Mouse (Mus musculus) limb, embryonic 14.5 days (tissue): ENCODE measurements around the gene Colgalt1. TPM values are rescaled to one million over a fixed set of nuclear protein-coding genes. Genes with fewer than 3 reads are reported as not detected.

ENCODE experiments used
- ATAC-seq: fragments of 200-750 bp; cut with Nextera tagmentation; 2 replicates; pipeline ENCODE4 v1.8.0; 2017; ENCODE audit warnings: low read depth, moderate number of reproducible peaks, moderate TSS enrichment; ENCODE audit not compliant: low FRiP score
- DNase-seq: peaks from one replicate; pipeline ENCODE4 v3.0.0-alpha.2; 2015; ENCODE audit warnings: low spot score
- H3K27ac ChIP-seq: fragments of 300-500 bp; sonication (generic); replicated peaks from 2 replicates; pipeline ENCODE4 v1.5.1; 2014; ENCODE audit warnings: low read depth, mild to moderate bottlenecking, low read length, moderate library complexity, mixed read lengths
- H3K27me3 ChIP-seq: fragments of 300-500 bp; sonication (generic); 2 replicates; pipeline ENCODE4 v1.6.1; 2014; ENCODE audit warnings: low read length, mixed read lengths; ENCODE audit not compliant: control insufficient read depth, insufficient read depth
- H3K36me3 ChIP-seq: fragments of 300-500 bp; sonication (generic); 2 replicates; pipeline ENCODE4 v1.6.1; 2014; ENCODE audit warnings: mild to moderate bottlenecking, low read length, moderate library complexity, mixed read lengths; ENCODE audit not compliant: control insufficient read depth, insufficient read depth
- H3K4me1 ChIP-seq: fragments of 300-500 bp; sonication (generic); 2 replicates; pipeline ENCODE4 v1.6.1; 2014; ENCODE audit warnings: antibody characterized with exemption, low read length, mixed read lengths; ENCODE audit not compliant: control insufficient read depth, insufficient read depth
- H3K4me2 ChIP-seq: fragments of 300-500 bp; sonication (generic); replicated peaks from 2 replicates; pipeline ENCODE4 v1.6.1; 2014; ENCODE audit warnings: low read depth, mild to moderate bottlenecking, low read length, moderate library complexity; ENCODE audit not compliant: severe bottlenecking
- H3K4me3 ChIP-seq: fragments of 300-500 bp; sonication (generic); replicated peaks from 2 replicates; pipeline ENCODE4 v1.5.1; 2014; ENCODE audit warnings: low read length
- H3K9ac ChIP-seq: fragments of 300-500 bp; sonication (generic); 2 replicates; pipeline ENCODE4 v1.6.1; 2014; ENCODE audit warnings: mild to moderate bottlenecking, low read depth, low read length, moderate library complexity; ENCODE audit not compliant: severe bottlenecking
- H3K9me3 ChIP-seq: fragments of 300-500 bp; sonication (generic); 2 replicates; pipeline ENCODE4 v1.6.1; 2016; ENCODE audit warnings: low read length; ENCODE audit not compliant: control insufficient read depth
- POLR2A ChIP-seq: fragments of 200-500 bp; IDR thresholded peaks from 2 replicates; pipeline ENCODE4 v1.8.0; 2012; ENCODE audit warnings: inconsistent platforms, mild to moderate bottlenecking, moderate library complexity, borderline replicate concordance; ENCODE audit not compliant: insufficient read depth, insufficient read length; ENCODE audit errors: extremely low read depth
- WGBS: fragments of 180-500 bp; shearing (Covaris S2); extraction: QIAGEN DNeasy Blood & Tissue Kit; methylation state at CpG from one replicate; pipeline ENCODE4 v1.1.7; 2014; 5-methylcytosine and 5-hydroxymethylcytosine counted together
- polyA plus RNA-seq, 2 experiments: library from polyadenylated mRNA; depleted of rRNA in 1 of 2; stranded (reverse) in 1 of 2; unstranded in 1 of 2; fragments of >200 nt; fragmentation: Nextera tagmentation in 1 of 2; extraction: Ambion mirVana in 1 of 2; gene quantifications; 2 replicates each; pipeline versions ENCODE4 v1.2.1 to v1.2.3; 2012 to 2014

The Colgalt1 gene
- polyA plus RNA-seq, 2 experiments = 116 to 240 TPM

DNA sequence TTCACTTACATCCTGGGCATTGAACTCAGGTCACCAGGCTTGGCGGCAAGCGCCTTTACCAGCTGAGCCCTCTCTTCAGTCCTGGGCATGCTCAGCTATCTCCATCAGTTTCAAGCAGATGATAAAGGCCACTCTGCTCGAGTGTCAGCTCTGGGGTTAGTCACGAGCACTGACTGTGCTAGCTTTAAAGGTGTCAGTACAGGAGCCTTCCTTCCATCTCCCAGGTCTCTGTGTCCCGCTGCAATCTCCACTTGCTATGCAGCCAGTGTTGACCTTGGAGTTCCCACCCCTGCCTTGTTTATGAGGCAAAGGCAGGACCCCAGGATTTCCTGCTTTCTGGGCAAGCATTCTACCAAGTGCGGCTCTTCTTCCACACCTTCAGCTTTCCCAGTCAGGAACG, 43.2 kb upstream of the Colgalt1 start:
- DNase-seq (no peak), ATAC-seq (no peak)
- H3K9me3 ChIP-seq = peaks cover 4% of the 10 kb centered on the region
- no peak overlapping the region for H3K27ac ChIP-seq
- no peak for TF ChIP-seq POLR2A
- no peak overlapping the region for H3K4me3 ChIP-seq
- H3K9ac ChIP-seq = no peak overlapping the region
- no peaks in the 10 kb centered on the region for H3K36me3 ChIP-seq
- 71% methylated on average over 7 of the region's 7 CpGs for WGBS
- H3K27me3 ChIP-seq = peaks cover 23% of the 10 kb centered on the region
- no peak overlapping the region for H3K4me2 ChIP-seq
- H3K4me1 ChIP-seq = peaks cover 26% of the 10 kb centered on the region

DNA sequence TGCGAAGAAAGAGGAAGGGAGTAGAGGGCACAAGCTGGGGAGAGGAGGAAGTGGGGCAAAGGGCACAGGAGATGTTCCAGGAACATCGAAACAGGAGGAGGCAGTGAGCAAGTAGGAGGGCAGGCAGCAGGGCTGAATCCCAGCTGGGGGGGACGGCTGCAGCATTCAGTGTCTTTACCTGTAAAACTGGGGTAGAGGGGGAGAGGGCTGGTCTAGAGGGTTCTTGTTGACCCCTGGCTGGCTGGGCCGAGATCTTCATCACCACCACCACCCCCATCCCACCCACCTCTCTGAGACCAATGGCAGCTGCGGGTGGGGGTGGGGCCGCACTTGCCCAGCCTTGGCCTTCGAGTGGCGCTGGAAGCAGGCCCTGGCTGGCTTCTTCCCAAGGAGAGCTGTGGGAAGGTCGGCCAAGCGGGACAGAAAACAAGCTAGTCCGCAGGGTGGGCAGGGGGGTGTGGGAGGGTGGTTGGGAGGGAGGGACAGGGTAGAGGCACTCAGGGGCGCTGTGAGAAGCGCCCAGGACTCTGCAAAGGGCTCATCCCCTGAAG, 42.3 kb upstream of the Colgalt1 start, which contains the start of gene Slc27a1:
Gene Slc27a1, plus strand, starts transcription at position 496 of the 551 bp plus-strand sequence.
- Histone ChIP-seq H3K9ac (peak within 1 kb of the TSS; percentile 66), H3K36me3 (no peaks in the 10 kb centered on the region), H3K4me1 (peaks cover 31% of the 10 kb centered on the region), H3K4me2 (peak within 1 kb of the TSS; percentile 88), H3K27ac (peak within 1 kb of the TSS; percentile 81), H3K27me3 (peaks cover 14% of the 10 kb centered on the region; the same call in 1 of the 2 replicates), H3K4me3 (peak within 1 kb of the TSS; percentile 54), H3K9me3 (peaks cover 4% of the 10 kb centered on the region)
- TF ChIP-seq POLR2A = no peak
- no peak for DNase-seq
- WGBS = 15% methylated on average over 13 of the region's 13 CpGs
- no peak for ATAC-seq

DNA sequence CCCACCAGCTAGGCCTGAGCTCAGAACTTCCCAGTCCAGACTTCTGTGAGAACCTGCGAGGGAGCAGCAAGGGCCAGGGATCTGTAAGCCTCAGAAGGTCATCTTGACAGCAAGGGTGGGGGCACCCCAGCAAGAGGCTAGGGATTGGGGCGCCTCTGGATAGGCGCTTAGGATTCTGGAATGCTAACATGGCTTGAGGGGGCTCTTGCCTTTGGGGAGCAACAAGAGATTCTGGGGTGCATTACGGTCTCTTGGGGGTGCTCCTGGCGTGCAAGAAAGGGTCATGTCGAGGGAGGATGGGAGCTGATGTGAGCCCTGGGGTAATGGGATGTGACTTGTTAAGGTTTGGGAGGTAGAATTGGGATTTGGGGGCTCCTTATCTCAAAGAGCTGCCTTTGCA, 41.9 kb upstream of the Colgalt1 start:
- no peak for DNase-seq

DNA sequence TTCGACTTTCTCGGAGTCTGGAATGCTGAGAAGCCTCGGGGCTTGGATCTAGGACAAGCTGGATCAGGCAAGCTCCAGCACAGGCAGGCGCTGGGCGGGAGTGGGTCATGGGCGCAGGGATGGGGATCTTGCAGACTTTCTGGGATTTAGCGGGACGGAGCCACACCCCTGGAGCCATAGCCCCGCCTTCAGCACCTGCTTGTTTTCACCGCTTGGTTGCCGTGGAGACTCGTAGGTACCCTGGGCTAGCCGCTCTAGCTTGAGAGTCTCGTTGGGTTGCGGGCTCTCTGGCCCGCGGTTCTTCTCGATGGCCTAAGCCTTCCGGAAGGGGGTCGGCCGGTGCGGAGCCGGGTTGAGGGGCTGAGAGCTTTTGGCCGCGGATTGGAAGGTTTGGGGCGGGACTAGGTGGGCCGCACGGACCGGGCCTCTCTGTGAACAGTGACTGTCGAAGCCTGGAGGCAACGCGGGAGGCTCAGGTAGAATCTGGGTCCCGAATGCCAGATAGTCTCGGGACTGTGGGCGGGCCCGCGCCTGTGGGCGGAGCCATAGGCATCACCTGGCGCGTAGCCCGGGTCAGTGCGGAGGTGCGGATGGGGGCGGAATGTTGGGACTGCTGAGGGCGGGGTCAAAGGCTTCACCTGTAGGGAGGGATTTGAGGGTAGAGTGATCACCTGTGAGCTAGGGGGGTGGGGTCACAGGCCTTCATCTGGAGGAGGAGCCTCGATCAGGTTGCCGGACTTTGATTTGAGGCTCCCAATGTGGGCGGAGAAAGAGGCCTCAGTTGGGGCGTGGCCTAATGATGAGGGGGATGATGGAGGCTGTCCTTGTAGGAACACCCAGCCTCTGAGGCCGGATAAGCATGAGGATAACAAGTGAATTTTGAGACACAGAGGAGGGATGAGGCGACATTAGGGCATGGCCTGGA, 41.2 kb upstream of the Colgalt1 start:
- H3K36me3 ChIP-seq = no peaks in the 10 kb centered on the region
- H3K4me3 ChIP-seq = peak overlapping the region; percentile 54
- H3K4me2 ChIP-seq = peak overlapping the region; percentile 88
- ATAC-seq (peak; percentile 84), DNase-seq (peak; percentile 89)
- H3K27me3 ChIP-seq = peaks cover 11% of the 10 kb centered on the region; the same call in 1 of the 2 replicates
- under 1% methylated on average over 51 of the region's 51 CpGs for WGBS
- H3K9ac ChIP-seq = peak overlapping the region; percentile 66
- peak overlapping the region; percentile 81 for H3K27ac ChIP-seq
- TF ChIP-seq POLR2A = peak; percentile 56; the same call in 1 of the 2 replicates
- peaks cover 31% of the 10 kb centered on the region for H3K4me1 ChIP-seq
- H3K9me3 ChIP-seq = no peaks in the 10 kb centered on the region

More for the DNA sequence above, 41.9 kb upstream of the Colgalt1 start:
- Histone ChIP-seq H3K36me3 (no peaks in the 10 kb centered on the region), H3K4me1 (peaks cover 31% of the 10 kb centered on the region), H3K4me2 (peak overlapping the region; percentile 88), H3K27me3 (peaks cover 11% of the 10 kb centered on the region; the same call in 1 of the 2 replicates), H3K9ac (peak overlapping the region; percentile 66; the same call in 1 of the 2 replicates), H3K27ac (peak overlapping the region; percentile 81; the same call in 1 of the 2 replicates), H3K9me3 (peaks cover 4% of the 10 kb centered on the region), H3K4me3 (peak overlapping the region; percentile 54)
- TF ChIP-seq POLR2A = no peak
- 15% methylated on average over 6 of the region's 6 CpGs for WGBS
- ATAC-seq = no peak

DNA sequence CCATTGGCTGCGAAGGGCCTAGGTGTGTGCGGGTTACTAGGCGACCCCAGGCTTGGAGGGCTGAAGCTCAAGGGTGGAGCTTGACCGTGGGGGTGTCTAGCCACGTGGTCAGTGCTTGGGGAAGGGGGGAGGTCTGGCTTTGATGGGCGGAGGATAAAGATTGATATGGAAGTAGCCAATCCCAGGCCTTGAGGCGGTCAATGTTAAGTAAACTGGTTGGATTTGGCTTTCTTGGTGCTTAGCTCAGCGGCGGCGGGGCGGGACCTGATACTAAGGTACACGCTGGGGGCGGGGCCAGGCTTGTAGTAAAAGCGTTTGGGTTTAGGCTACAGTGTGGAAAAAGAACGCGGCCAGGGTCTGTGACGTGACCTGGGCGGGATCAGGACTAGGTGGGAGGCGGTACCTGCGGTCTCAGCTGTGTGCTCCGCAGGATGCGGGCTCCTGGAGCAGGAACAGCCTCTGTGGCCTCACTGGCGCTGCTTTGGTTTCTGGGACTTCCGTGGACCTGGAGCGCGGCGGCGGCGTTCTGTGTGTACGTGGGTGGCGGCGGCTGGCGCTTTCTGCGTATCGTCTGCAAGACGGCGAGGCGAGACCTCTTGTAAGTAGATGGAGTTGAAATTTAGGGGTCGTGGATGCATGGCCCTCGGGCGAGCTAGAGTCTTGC, 40.4 kb upstream of the Colgalt1 start:
- peak; percentile 51; the same call in 1 of the 2 replicates for TF ChIP-seq POLR2A
- DNase-seq (peak; percentile 98), ATAC-seq (peak; percentile 92)
- H3K4me3 ChIP-seq = peak overlapping the region; percentile 54
- peak overlapping the region; percentile 66 for H3K9ac ChIP-seq
- H3K4me2 ChIP-seq = peak overlapping the region; percentile 88
- H3K27me3 ChIP-seq = peaks cover 11% of the 10 kb centered on the region; the same call in 1 of the 2 replicates
- H3K36me3 ChIP-seq = no peaks in the 10 kb centered on the region
- no peaks in the 10 kb centered on the region for H3K9me3 ChIP-seq
- H3K4me1 ChIP-seq = peaks cover 31% of the 10 kb centered on the region
- under 1% methylated on average over 41 of the region's 41 CpGs for WGBS
- H3K27ac ChIP-seq = peak overlapping the region; percentile 81
